Mouse (Mus musculus) hindbrain, embryonic 11.5 days (tissue): ENCODE data around the gene Plekhs1. TPM values are rescaled to one million over a fixed set of nuclear protein-coding genes. Genes with fewer than 3 reads are reported as not detected.
A peak's percentile ranks its signal among the peaks of the same experiment; 100 is the strongest.

ENCODE experiments used
- ATAC-seq: fragments of 200-750 bp; cut with Nextera tagmentation; 2 replicates; pipeline ENCODE4 v1.8.0; 2017; ENCODE audit warnings: mild to moderate bottlenecking, moderate TSS enrichment, moderate library complexity; ENCODE audit not compliant: low FRiP score
- DNase-seq: peaks from one replicate; pipeline ENCODE4 v3.0.0-alpha.2; 2015; ENCODE audit warnings: low spot score
- H3K27ac ChIP-seq: fragments of 300-500 bp; sonication (generic); 2 replicates; pipeline ENCODE4 v1.5.1; 2014; ENCODE audit warnings: mild to moderate bottlenecking, low read depth, low read length
- H3K27me3 ChIP-seq: fragments of 300-500 bp; sonication (generic); 2 replicates; pipeline ENCODE4 v1.6.1; 2014; ENCODE audit warnings: mild to moderate bottlenecking, low read length, moderate library complexity, mixed read lengths; ENCODE audit not compliant: control insufficient read depth, insufficient read depth
- H3K36me3 ChIP-seq: fragments of 300-500 bp; sonication (generic); 2 replicates; pipeline ENCODE4 v1.6.1; 2014; ENCODE audit warnings: mild to moderate bottlenecking, low read length, moderate library complexity, mixed read lengths; ENCODE audit not compliant: control insufficient read depth, insufficient read depth
- H3K4me1 ChIP-seq: fragments of 300-500 bp; sonication (generic); replicated peaks from 2 replicates; pipeline ENCODE4 v1.6.1; 2014; ENCODE audit warnings: low read length, mixed read lengths; ENCODE audit not compliant: control insufficient read depth, insufficient read depth
- H3K4me2 ChIP-seq: fragments of 300-500 bp; sonication (generic); replicated peaks from 2 replicates; pipeline ENCODE4 v1.6.1; 2014; ENCODE audit warnings: mild to moderate bottlenecking, low read depth, low read length
- H3K4me3 ChIP-seq: fragments of 300-500 bp; sonication (generic); 2 replicates; pipeline ENCODE4 v1.5.1; 2014; ENCODE audit warnings: low read depth, low read length
- H3K9ac ChIP-seq: fragments of 300-500 bp; sonication (generic); 2 replicates; pipeline ENCODE4 v1.6.1; 2014; ENCODE audit warnings: low read depth, low read length
- H3K9me3 ChIP-seq: fragments of 300-500 bp; sonication (generic); 2 replicates; pipeline ENCODE4 v1.6.1; 2016; ENCODE audit warnings: low read length; ENCODE audit not compliant: control insufficient read depth
- WGBS: fragments of 180-500 bp; shearing (Covaris S2); extraction: QIAGEN DNeasy Blood & Tissue Kit; methylation state at CpG from one replicate; pipeline ENCODE4 v1.1.7; 2014; 5-methylcytosine and 5-hydroxymethylcytosine counted together
- polyA plus RNA-seq: library from polyadenylated mRNA; unstranded; fragments of >200 nt; fragmentation: Nextera tagmentation; extraction: Ambion mirVana; gene quantifications from 2 replicates; pipeline ENCODE4 v1.2.1, GENCODE M21; 2014

Gene Plekhs1
- polyA plus RNA-seq, 1 experiment from 2014 or later, result not detected

- WGBS, result 83% methylated on average over 8 of the region's 8 CpGs
- H3K36me3 ChIP-seq, result no peaks in the 10 kb centered on the region
- H3K4me3 ChIP-seq, result no peak overlapping the region
- no peak overlapping the region for H3K27ac ChIP-seq
- no peaks in the 10 kb centered on the region for H3K9me3 ChIP-seq
- no peaks in the 10 kb centered on the region for H3K4me1 ChIP-seq
- ATAC-seq (no peak), DNase-seq (no peak)
- no peaks in the 10 kb centered on the region for H3K27me3 ChIP-seq
- H3K4me2 ChIP-seq, result no peak overlapping the region
- H3K9ac ChIP-seq, result no peak overlapping the region
These were observed 5.0 kb downstream of the Plekhs1 start for GRCm38 (mm10) chr19:56466486-56466885.

- WGBS, result 85% methylated on average over 14 of the region's 14 CpGs
- ATAC-seq, result no peak
- no peak for DNase-seq
- H3K4me1 ChIP-seq, result no peaks in the 10 kb centered on the region
- no peaks in the 10 kb centered on the region for H3K36me3 ChIP-seq
- H3K4me3 ChIP-seq, result no peak overlapping the region
- H3K9ac ChIP-seq, result no peak overlapping the region
- no peak overlapping the region for H3K4me2 ChIP-seq
- H3K27ac ChIP-seq, result no peak overlapping the region
- no peaks in the 10 kb centered on the region for H3K9me3 ChIP-seq
- no peaks in the 10 kb centered on the region for H3K27me3 ChIP-seq
These were observed 9.0 kb downstream of the Plekhs1 start for GRCm38 (mm10) chr19:56470286-56471020.

GRCm38 (mm10) chr19:56471934-56472333 is 10.5 kb downstream of the Plekhs1 start:
- Histone ChIP-seq H3K9me3 (no peaks in the 10 kb centered on the region), H3K36me3 (no peaks in the 10 kb centered on the region), H3K4me1 (no peaks in the 10 kb centered on the region), H3K27ac (no peak overlapping the region), H3K27me3 (no peaks in the 10 kb centered on the region), H3K4me3 (no peak overlapping the region), H3K9ac (no peak overlapping the region), H3K4me2 (no peak overlapping the region)
- WGBS, result 83% methylated on average over 10 of the region's 10 CpGs
- no peak for ATAC-seq
- DNase-seq, result no peak

GRCm38 (mm10) chr19:56474869-56475550 is 13.6 kb downstream of the Plekhs1 start:
- Histone ChIP-seq H3K4me1 (no peaks in the 10 kb centered on the region), H3K9ac (no peak overlapping the region), H3K27me3 (no peaks in the 10 kb centered on the region), H3K36me3 (no peaks in the 10 kb centered on the region), H3K4me2 (0 out of 2 replicates have a peak overlapping the region, but pooled peaks have one; percentile 19), H3K4me3 (no peak overlapping the region), H3K27ac (no peak overlapping the region), H3K9me3 (no peaks in the 10 kb centered on the region)
- WGBS, result 50% methylated on average over 19 of the region's 19 CpGs
- peak; percentile 48 for DNase-seq
- no peak; the same call in 1 of the 2 replicates for ATAC-seq

GRCm38 (mm10) chr19:56476546-56476945 is 15.1 kb downstream of the Plekhs1 start:
- no peaks in the 10 kb centered on the region for H3K36me3 ChIP-seq
- no peak overlapping the region for H3K4me2 ChIP-seq
- ATAC-seq (no peak), DNase-seq (no peak)
- H3K9ac ChIP-seq, result no peak overlapping the region
- H3K4me3 ChIP-seq, result no peak overlapping the region
- H3K9me3 ChIP-seq, result no peaks in the 10 kb centered on the region
- no peak overlapping the region for H3K27ac ChIP-seq
- WGBS, result 53% methylated on average over 2 of the region's 2 CpGs
- no peaks in the 10 kb centered on the region for H3K4me1 ChIP-seq
- H3K27me3 ChIP-seq, result no peaks in the 10 kb centered on the region

GRCm38 (mm10) chr19:56477253-56477652 is 15.8 kb downstream of the Plekhs1 start:
- DNase-seq (no peak), ATAC-seq (no peak)
- H3K27me3 ChIP-seq, result no peaks in the 10 kb centered on the region
- H3K4me2 ChIP-seq, result no peak overlapping the region
- no peaks in the 10 kb centered on the region for H3K9me3 ChIP-seq
- no peaks in the 10 kb centered on the region for H3K4me1 ChIP-seq
- H3K27ac ChIP-seq, result no peak overlapping the region
- WGBS, result 87% methylated on average over 5 of the region's 5 CpGs
- no peaks in the 10 kb centered on the region for H3K36me3 ChIP-seq
- no peak overlapping the region for H3K9ac ChIP-seq
- H3K4me3 ChIP-seq, result no peak overlapping the region

GRCm38 (mm10) chr19:56477832-56478231 is 16.4 kb downstream of the Plekhs1 start:
- Histone ChIP-seq H3K9me3 (no peaks in the 10 kb centered on the region), H3K4me2 (no peak overlapping the region), H3K9ac (no peak overlapping the region), H3K27me3 (no peaks in the 10 kb centered on the region), H3K4me1 (no peaks in the 10 kb centered on the region), H3K4me3 (no peak overlapping the region), H3K27ac (no peak overlapping the region), H3K36me3 (no peaks in the 10 kb centered on the region)
- no peak for ATAC-seq
- 42% methylated on average over 3 of the region's 3 CpGs for WGBS
- DNase-seq, result no peak

GRCm38 (mm10) chr19:56484630-56485375 is 23.4 kb downstream of the Plekhs1 start:
- DNase-seq, result no peak
- 56% methylated on average over 13 of the region's 13 CpGs for WGBS
- H3K27ac ChIP-seq, result no peak overlapping the region

More at GRCm38 (mm10) chr19:56484630-56485375, 23.4 kb downstream of the Plekhs1 start:
- Histone ChIP-seq H3K4me2 (no peak overlapping the region), H3K9me3 (no peaks in the 10 kb centered on the region), H3K27me3 (no peaks in the 10 kb centered on the region), H3K9ac (no peak overlapping the region), H3K4me3 (no peak overlapping the region), H3K36me3 (no peaks in the 10 kb centered on the region), H3K4me1 (no peaks in the 10 kb centered on the region)
- ATAC-seq, result no peak
